Mouse (Mus musculus): ENCODE data around the gene Klf7. TPM values are rescaled to one million over a fixed set of nuclear protein-coding genes. Genes with fewer than 3 reads are reported as not detected.

The Klf7 gene
- total and polyA plus RNA-seq, 3 experiments: 1.6 to 3.1 TPM; not detected in 1

DNA sequence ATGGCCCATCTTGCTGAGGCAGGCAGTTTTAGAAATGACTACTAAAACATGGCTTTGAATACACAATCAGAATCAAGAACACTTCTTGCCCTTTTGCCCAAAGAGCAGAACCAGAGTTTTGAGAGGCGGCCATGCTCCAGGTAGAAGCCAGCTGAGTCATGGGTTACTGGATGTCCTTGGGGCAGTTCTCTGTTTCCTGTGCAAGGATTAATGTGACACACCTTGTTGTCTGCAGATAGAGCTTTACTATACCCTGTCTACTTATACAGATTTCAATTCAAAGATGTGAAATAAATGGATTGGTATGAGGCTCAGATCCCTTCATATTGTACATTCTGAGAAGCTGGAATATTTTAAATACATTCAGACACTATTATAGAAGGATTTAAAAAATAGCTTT, 40.3 kb downstream of the Klf7 start:
- peak overlapping the region; percentile 51 for H3K9ac ChIP-seq (ENCODE audit: control insufficient read depth, low read depth, low read length, poor library complexity, severe bottlenecking)
- no peaks in the 10 kb centered on the region for H3K27me3 ChIP-seq (ENCODE audit: control insufficient read depth in 1 of 2, insufficient read depth in 2 of 2, low read length in 2 of 2)
- peaks cover 3% of the 10 kb centered on the region; the same call in 1 of the 2 replicates for H3K79me2 ChIP-seq (ENCODE audit: control insufficient read depth, insufficient read depth, low read length, poor library complexity)
- peak overlapping the region; percentile 35 to 45 for H3K4me3 ChIP-seq (ENCODE audit: control insufficient read depth in 1 of 2, insufficient read depth in 1 of 2, low read depth in 2 of 2, low read length in 2 of 2)
- DNase-seq (ENCODE audit: low read depth, low spot score): no peak
- no peaks in the 10 kb centered on the region for H3K9me3 ChIP-seq (replicated peaks; ENCODE audit: insufficient read depth, low read length)
- peaks cover 0 to 73% of the 10 kb centered on the region in 2 experiments; a peak in 2 of 4 replicates for H3K36me3 ChIP-seq (ENCODE audit: control insufficient read depth in 1 of 2, insufficient read depth in 2 of 2, low read length in 2 of 2)
- peaks cover 30 to 50% of the 10 kb centered on the region in 2 experiments for H3K4me1 ChIP-seq (ENCODE audit: control insufficient read depth in 1 of 2, insufficient read depth in 2 of 2, low read length in 2 of 2)
- TF ChIP-seq MXI1 (IDR thresholded peaks at IDR 0.05; ENCODE audit: low read depth, low read length) (peak; percentile 28; the same call in 1 of the 2 replicates), CHD1 (IDR thresholded peaks at IDR 0.05; ENCODE audit: low read depth, low read length) (0 out of 2 replicates have a peak, but pooled peaks have one; percentile 74), MEF2A (IDR thresholded peaks at IDR 0.05; ENCODE audit: extremely low read depth, insufficient replicate concordance, low read depth, low read length, poor library complexity, severe bottlenecking) (no peak)
- H3K27ac ChIP-seq (ENCODE audit: control insufficient read depth, low read depth, low read length): peak overlapping the region; percentile 94

DNA sequence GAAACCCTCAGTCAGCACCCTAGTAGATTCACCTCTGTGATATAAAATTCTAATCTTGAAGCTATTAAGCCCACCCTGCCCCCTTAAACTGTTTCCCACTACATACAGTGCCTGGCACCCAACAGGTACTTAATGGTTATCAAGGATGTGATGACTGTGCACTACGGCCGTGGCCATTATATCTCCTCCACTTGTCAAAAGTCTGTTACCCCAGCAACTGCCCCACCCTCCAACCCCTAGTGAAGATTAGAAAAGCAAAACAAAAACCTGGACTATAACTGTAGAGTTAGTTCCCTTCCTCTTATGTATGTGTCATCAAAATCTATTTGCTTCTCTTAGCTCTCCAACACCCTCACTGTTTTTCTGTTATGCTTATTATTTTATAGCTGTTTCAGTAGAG, 40.9 kb downstream of the Klf7 start:
- peak overlapping the region; percentile 7 to 45; a peak in 2 of 4 replicates for H3K4me3 ChIP-seq (ENCODE audit: control insufficient read depth in 1 of 2, insufficient read depth in 1 of 2, low read depth in 2 of 2, low read length in 2 of 2)
- no peaks in the 10 kb centered on the region for H3K9me3 ChIP-seq (replicated peaks; ENCODE audit: insufficient read depth, low read length)
- peaks cover 3% of the 10 kb centered on the region; the same call in 1 of the 2 replicates for H3K79me2 ChIP-seq (ENCODE audit: control insufficient read depth, insufficient read depth, low read length, poor library complexity)
- peaks cover 0 to 78% of the 10 kb centered on the region in 2 experiments; a peak in 2 of 4 replicates for H3K36me3 ChIP-seq (ENCODE audit: control insufficient read depth in 1 of 2, insufficient read depth in 2 of 2, low read length in 2 of 2)
- H3K4me1 ChIP-seq (ENCODE audit: control insufficient read depth in 1 of 2, insufficient read depth in 2 of 2, low read length in 2 of 2): peaks cover 35 to 55% of the 10 kb centered on the region in 2 experiments
- no peaks in the 10 kb centered on the region for H3K27me3 ChIP-seq (ENCODE audit: control insufficient read depth in 1 of 2, insufficient read depth in 2 of 2, low read length in 2 of 2)
- peak overlapping the region; percentile 51 for H3K9ac ChIP-seq (ENCODE audit: control insufficient read depth, low read depth, low read length, poor library complexity, severe bottlenecking)
- H3K27ac ChIP-seq (ENCODE audit: control insufficient read depth, low read depth, low read length): peak overlapping the region; percentile 92
- DNase-seq (ENCODE audit: low read depth, low spot score): peak; percentile 92
- TF ChIP-seq TCF12 (IDR thresholded peaks at IDR 0.05; ENCODE audit: low read depth, low read length) (peak; percentile 62), NRF1 (IDR thresholded peaks at IDR 0.05; ENCODE audit: insufficient read depth, low read depth, low read length, poor library complexity, severe bottlenecking) (no peak), GABPA (IDR thresholded peaks at IDR 0.05; ENCODE audit: low read depth, low read length) (0 out of 2 replicates have a peak, but pooled peaks have one; percentile 48), ETS1 (IDR thresholded peaks at IDR 0.05; ENCODE audit: low read depth, low read length) (peak; percentile 91), RCOR1 (IDR thresholded peaks at IDR 0.05; ENCODE audit: low read depth, low read length) (peak; percentile 75; the same call in 1 of the 2 replicates), GATA1 (IDR thresholded peaks at IDR 0.05; ENCODE audit: low read depth, low read length) (peak; percentile 85), RAD21 (IDR thresholded peaks at IDR 0.05; ENCODE audit: low read depth, low read length) (no peak), CTCF (IDR thresholded peaks at IDR 0.05 in 2 of 3, conservative IDR thresholded peaks at IDR 0.05 in 1 of 3; ENCODE audit: control insufficient read depth in 1 of 3, insufficient read depth in 1 of 3, low read depth in 2 of 3, low read length in 3 of 3, poor library complexity in 1 of 3, severe bottlenecking in 1 of 3) (no peak), CHD2 (IDR thresholded peaks at IDR 0.05; ENCODE audit: low read length) (no peak), MAZ (IDR thresholded peaks at IDR 0.05; ENCODE audit: low read depth, low read length) (peak; percentile 73; the same call in 1 of the 2 replicates), POLR2AphosphoS2 (IDR thresholded peaks at IDR 0.05; ENCODE audit: low read length) (no peak), HCFC1 (IDR thresholded peaks at IDR 0.05; ENCODE audit: low read depth, low read length) (0 out of 2 replicates have a peak, but pooled peaks have one; percentile 50), BHLHE40 (IDR thresholded peaks at IDR 0.05; ENCODE audit: borderline replicate concordance, low read depth, low read length) (no peak), USF2 (IDR thresholded peaks at IDR 0.05; ENCODE audit: borderline replicate concordance in 1 of 2, insufficient read depth in 1 of 2, low read depth in 1 of 2, low read length in 2 of 2) (no peak), MYC (IDR thresholded peaks at IDR 0.05; ENCODE audit: low read depth, low read length) (no peak), MAFK (IDR thresholded peaks at IDR 0.05; ENCODE audit: borderline replicate concordance, low read depth, low read length) (peak; percentile 49; the same call in 1 of the 2 replicates), SMC3 (IDR thresholded peaks at IDR 0.05; ENCODE audit: low read depth, low read length) (no peak), ZMIZ1 (IDR thresholded peaks at IDR 0.05; ENCODE audit: low read depth, low read length) (no peak), E2F4 (IDR thresholded peaks at IDR 0.05; ENCODE audit: borderline replicate concordance, low read depth, low read length) (no peak), MEF2A (IDR thresholded peaks at IDR 0.05; ENCODE audit: extremely low read depth, insufficient replicate concordance, low read depth, low read length, poor library complexity, severe bottlenecking) (no peak), MXI1 (IDR thresholded peaks at IDR 0.05; ENCODE audit: low read depth, low read length) (no peak), EP300 (IDR thresholded peaks at IDR 0.05; ENCODE audit: low read depth in 1 of 2, low read length in 2 of 2) (peak; percentile 85 to 92), ZKSCAN1 (IDR thresholded peaks at IDR 0.05; ENCODE audit: low read depth, low read length) (no peak), USF1 (IDR thresholded peaks at IDR 0.05; ENCODE audit: low read depth, low read length) (no peak), POLR2A (IDR thresholded peaks at IDR 0.05; ENCODE audit: control insufficient read depth in 1 of 2, insufficient read depth in 1 of 2, low read depth in 1 of 2, low read length in 2 of 2, poor library complexity in 1 of 2) (peak in 1 of 2 experiments; percentile 44; a peak in 1 of 4 replicates), ZNF384 (IDR thresholded peaks at IDR 0.05; ENCODE audit: low read depth, low read length) (no peak), UBTF (IDR thresholded peaks at IDR 0.05; ENCODE audit: borderline replicate concordance, insufficient read depth, low read depth, low read length) (no peak), ELF1 (IDR thresholded peaks at IDR 0.05; ENCODE audit: low read depth, low read length) (no peak), CHD1 (IDR thresholded peaks at IDR 0.05; ENCODE audit: low read depth, low read length) (no peak)

Data from MEL (cell line).